Mouse (Mus musculus): ENCODE data around the gene Mrpl46.

Mrpl46 gene

GRCm38 (mm10) chr7:78782639-78783581 lies at the start of gene Mrpl46, which contains the start of gene Mrps11:
Gene Mrpl46 (minus strand): TSS chr7:78783531.
Gene Mrps11 (plus strand): TSS chr7:78783119.
- peak; percentile 88 for DNase-seq

GRCm38 (mm10) chr7:78827749-78828362 lies 44.5 kb upstream of the Mrpl46 start:
- no peak for DNase-seq

GRCm38 (mm10) chr7:78826682-78827385 lies 43.5 kb upstream of the Mrpl46 start:
- DNase-seq = no peak

DNA sequence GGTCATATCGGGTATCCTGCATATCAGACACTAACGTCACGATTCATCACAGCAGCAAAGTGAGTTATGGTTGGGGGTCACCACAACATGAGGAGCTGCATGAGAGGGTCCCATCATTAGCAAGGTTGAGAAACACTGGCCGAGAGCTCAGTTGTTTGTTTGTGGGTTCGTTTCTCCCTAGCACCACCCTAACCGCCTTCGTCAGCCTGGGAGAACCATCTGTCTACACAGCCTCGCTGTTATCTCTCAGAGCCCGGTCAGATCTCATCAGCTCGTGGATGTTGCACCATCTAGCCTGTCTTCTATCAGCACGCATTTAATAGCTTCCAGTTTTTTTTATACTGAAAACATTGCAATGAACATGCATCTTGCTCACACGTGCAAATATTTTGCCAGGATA lies 35.0 kb upstream of the Mrpl46 start:
- no peak for DNase-seq

DNA sequence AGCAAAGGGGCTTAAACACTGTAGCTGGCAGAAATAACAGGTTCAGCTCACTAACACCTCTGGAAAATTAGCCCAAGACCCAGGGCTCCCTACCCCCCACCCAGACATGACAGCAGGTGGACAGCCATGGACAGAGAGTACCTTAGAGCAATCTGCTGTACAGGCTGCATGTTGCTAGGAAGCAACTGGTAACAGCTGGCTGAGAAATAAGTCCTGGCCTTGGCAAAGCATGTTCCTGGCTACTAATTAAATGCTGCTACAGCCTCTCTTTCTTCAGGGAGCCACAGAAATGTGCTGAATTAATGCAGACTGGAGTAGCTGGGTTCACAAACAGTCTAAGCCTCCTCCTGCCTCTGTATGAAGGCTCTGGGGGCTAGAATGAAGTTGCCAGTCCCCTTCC lies 31.4 kb upstream of the Mrpl46 start:
- no peak for DNase-seq

DNA sequence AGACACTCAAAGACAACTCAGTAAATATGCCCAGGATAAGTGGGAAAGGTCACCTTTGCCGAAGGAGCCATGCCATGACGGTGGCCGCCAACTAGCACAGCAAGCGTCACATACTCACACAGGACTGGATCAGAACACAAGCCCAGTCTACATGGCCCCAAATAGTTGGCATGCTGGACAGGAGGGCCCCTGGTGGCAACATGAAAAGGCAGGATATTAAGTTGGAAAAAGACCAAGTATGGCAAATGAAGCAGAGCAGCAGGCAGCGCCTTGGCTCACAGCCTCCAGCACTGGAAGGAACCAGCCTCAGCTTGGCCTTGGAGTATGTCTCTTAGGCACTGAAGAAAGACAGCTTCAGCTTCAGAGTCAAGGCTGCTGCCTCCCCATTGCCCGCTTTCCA lies 30.5 kb upstream of the Mrpl46 start:
- DNase-seq = peak; percentile 70

- no peak for DNase-seq
These were observed 23.9 kb upstream of the Mrpl46 start for GRCm38 (mm10) chr7:78807192-78807591.

GRCm38 (mm10) chr7:78803841-78804240 lies 20.5 kb upstream of the Mrpl46 start:
- no peak for DNase-seq

DNA sequence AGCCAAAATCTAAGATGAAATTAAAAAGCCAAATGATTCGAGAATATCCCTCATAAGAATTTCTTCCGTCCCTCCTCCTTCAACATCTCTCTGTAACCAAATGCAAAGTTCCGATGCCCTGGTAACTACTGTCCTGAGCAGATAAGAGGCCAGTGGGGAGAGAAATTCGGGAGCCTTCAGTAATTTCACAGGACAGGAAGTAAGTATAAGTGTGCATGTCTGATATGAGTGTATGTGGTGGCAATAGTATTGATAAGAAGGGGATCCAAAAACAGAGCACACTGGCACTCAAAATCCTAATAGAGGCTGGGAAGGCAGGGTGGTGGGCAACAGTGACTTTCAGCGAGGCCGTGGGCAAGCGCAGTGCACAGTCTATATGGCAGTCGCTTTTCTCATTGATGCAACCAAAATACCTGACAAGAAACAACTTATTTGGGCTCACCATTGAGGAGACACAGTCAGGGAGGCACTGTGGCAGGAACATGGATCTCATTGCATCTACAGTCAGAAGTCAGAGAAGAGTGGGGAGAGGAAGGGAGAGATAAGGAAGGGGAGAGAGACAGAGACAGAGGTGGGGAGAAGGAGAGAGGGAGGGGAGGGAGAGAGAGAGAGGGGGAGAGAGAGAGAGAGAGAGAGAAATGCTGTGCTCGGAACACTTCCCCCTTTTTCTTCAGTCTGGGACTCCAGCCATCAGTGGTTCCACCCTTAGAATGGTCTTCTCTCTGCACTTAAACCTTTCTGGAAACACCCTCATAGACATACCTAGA lies 16.6 kb upstream of the Mrpl46 start:
- no peak for DNase-seq

GRCm38 (mm10) chr7:78797843-78798455 lies 14.6 kb upstream of the Mrpl46 start:
- no peak for DNase-seq

DNA sequence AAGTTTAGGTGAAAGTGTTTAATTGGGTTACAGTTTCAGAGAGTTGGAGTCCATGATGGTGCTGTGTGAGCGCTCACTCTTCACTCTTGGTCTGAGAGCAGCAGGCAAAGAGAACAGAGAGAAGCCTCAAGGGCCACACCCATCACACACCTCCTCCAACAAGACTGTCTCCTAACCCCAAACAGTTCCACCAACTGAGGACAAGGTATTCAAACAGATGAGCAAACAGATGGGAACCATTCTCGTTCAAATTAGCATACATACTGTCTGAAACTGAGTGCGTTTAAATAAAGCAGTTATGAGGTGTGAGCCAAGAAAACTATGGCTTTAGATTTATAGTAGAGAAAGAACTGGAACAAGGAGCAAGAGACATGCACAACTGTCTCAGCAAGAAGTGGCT lies 13.3 kb upstream of the Mrpl46 start:
- no peak for DNase-seq

DNA sequence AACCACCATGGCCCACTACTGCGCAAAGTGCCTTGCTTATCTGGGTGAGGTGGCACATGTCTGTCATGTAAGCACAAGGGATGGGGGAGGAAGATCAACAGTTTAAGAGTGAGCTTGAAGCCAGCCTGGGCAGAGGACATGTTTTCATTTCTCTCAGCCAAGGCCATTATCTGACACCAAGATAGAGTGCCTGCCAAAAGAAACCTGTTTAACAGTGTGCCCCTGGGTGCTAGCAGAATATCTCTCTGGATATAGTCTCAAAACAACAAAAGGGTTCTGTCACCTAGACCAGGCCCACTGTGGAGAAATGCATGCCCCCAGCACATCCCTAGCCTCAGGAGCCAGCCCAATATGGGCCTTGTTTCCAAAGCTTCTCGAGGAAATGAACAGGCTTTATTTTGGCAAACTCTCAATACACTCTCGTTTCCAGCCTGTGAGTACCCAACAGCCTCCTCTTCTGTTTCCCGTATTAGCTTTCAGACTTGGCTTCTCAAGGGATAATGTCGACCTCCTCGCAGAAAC lies 11.3 kb upstream of the Mrpl46 start:
- DNase-seq = no peak

DNA sequence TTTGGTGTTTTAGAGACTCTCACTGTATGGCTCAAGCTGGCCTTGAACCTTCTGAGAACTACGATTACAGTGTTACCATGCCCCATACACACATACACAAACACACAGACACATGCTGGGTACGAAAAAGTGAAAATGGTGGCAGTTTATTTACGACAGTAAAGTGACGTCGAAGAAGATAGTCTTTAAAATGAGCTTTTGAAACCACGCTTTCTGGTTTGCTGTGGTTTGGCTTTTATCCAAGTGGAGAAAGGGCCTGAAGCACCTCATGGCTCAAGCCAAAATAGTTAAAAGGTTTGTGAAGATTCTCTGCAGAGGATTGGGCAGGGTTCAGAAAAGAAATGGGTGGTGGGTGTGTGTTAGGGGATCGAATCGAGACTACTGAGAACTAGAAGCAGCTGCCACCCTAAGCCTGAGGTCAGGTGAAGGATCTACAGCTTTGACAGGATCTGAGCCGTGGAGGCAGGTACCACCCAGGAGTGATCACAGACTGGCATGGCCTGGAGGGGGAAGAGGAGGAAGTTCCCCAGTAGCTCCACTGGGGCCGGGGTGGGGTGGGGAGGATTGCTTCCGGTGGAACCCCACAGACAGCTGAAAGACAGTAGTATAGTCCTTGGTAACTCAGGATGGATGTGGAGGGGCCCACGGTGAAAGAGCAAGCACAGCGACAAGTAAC lies 10.7 kb upstream of the Mrpl46 start:
- DNase-seq = no peak

- DNase-seq = peak; percentile 76
These were observed 8.3 kb upstream of the Mrpl46 start for GRCm38 (mm10) chr7:78791359-78792222.

- DNase-seq = no peak
These were observed 4.6 kb upstream of the Mrpl46 start for GRCm38 (mm10) chr7:78787793-78788380.

DNA sequence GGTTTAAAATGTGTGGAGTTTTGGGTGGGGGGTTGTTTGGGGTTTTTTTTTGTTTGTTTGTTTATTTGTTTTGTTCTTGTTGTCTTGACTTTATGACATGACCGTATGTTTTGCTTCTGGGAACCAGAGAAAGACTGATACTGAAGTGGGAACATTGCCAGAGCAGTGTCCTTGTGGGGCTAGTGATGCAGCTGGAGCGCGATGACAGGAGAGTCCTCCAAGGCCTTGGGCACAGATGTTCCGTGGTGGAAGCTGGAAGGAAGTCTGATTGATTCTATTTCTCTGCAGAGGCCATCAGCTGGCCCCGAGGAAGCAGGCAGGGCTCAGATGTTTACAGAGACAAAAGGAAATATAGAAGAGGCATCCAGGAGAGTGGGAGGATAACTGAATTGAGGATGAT lies 2.6 kb upstream of the Mrpl46 start:
- DNase-seq = no peak

DNA sequence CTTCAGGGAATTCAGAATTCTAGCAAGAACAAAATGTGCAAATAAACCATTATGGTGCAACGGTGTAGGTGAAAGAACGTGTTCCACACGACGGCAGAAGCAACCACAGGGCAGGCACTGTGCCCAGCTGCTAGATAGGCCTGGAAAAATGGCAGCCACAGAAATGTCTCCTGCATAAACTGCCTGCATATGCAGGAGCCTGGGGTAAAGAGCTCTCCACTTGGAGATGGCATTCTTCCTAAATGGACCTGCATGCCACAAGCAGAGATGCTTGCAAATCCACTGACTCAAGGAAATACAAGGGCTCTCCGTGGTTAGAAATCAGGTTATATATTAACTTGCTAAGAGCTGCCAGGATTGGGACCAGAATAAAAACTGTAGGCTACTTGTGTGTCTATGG lies 4.6 kb downstream of the Mrpl46 start:
- DNase-seq = no peak

DNA sequence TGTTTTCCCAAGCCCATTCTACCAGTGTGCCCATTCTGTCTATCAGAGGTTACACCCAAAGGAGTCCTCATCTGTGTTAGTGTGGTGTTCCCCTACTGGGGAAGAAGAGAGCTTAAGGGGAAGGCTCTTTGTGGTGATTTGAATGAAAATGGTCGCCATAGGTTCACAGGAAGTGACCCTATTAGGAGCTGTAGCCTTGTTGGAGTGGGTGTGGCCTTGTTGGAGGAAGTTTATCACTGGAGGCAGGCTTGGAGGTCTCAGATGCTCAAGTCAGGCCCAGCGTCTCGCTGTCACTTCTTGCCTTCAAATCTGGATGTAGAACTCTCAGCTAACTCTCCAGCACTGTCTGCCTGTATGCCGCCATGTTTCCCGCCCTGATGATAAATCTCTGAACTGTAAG lies 12.4 kb downstream of the Mrpl46 start:
- no peak for DNase-seq

DNA sequence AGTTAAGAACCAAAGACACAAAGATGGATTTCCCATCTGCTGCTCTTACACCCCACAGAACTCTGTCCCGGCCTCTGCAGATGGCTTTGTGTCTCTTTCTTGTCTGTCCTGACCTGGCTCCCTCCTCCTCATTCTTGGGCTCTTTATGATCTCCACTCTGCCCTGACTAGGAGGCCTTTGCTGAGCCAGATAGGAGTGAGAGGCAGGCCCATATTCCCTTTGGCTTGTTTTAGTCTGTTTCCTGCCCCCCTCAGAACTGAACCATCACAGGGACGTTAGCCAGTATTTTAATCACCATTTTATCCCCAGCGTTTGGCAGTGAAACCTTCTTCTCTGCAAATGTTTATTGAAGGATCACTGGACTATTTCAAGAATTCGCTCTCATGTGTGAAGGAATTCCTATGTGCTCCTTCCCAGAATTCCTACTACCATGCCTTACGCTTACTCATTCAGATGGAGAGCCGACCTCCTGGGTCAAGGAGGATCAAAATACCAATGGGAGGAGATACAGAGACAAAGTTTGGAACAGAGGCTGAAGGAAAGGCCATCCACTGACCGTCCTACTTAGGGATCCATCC lies 14.2 kb downstream of the Mrpl46 start:
- no peak for DNase-seq

Data from cerebellum, adult 9-10 months (tissue).